Mouse (Mus musculus) heart, embryonic 11.5 days (tissue): ENCODE measurements at regions not wholly inside any gene's neighbourhood (a gene's known extent, or its start where the extent isn't known, plus 50 kb on each side); places are given as distances from the start of the nearest gene placed in this dataset.

ENCODE experiments used
- ATAC-seq: fragments of 200-750 bp; cut with Nextera tagmentation; replicated peaks from 2 replicates; pipeline ENCODE4 v1.8.0; 2017; ENCODE audit warnings: moderate library complexity; ENCODE audit not compliant: insufficient number of reproducible peaks, low FRiP score, low TSS enrichment
- H3K27ac ChIP-seq: fragments of 300-500 bp; sonication (generic); 2 replicates; pipeline ENCODE4 v1.5.1; 2014; ENCODE audit warnings: mild to moderate bottlenecking, low read depth, low read length
- H3K27me3 ChIP-seq: fragments of 300-500 bp; sonication (generic); 2 replicates; pipeline ENCODE4 v1.6.1; 2014; ENCODE audit warnings: mild to moderate bottlenecking, low read length, mixed read lengths; ENCODE audit not compliant: control insufficient read depth, insufficient read depth
- H3K36me3 ChIP-seq: fragments of 300-500 bp; sonication (generic); 2 replicates; pipeline ENCODE4 v1.6.1; 2014; ENCODE audit warnings: mild to moderate bottlenecking, low read length, moderate library complexity, mixed read lengths; ENCODE audit not compliant: control insufficient read depth, insufficient read depth
- H3K4me1 ChIP-seq: fragments of 300-500 bp; sonication (generic); 2 replicates; pipeline ENCODE4 v1.6.1; 2014; ENCODE audit warnings: low read length; ENCODE audit not compliant: control insufficient read depth, insufficient read depth
- H3K4me2 ChIP-seq: fragments of 300-500 bp; sonication (generic); 2 replicates; pipeline ENCODE4 v1.6.1; 2014; ENCODE audit warnings: mild to moderate bottlenecking, moderate library complexity
- H3K4me3 ChIP-seq: fragments of 300-500 bp; sonication (generic); 2 replicates; pipeline ENCODE4 v1.5.1; 2014; ENCODE audit warnings: low read depth, low read length
- H3K9ac ChIP-seq: fragments of 300-500 bp; sonication (generic); 2 replicates; pipeline ENCODE4 v1.6.1; 2014; ENCODE audit warnings: mild to moderate bottlenecking, low read depth, low read length, moderate library complexity
- H3K9me3 ChIP-seq: fragments of 300-500 bp; sonication (generic); replicated peaks from 2 replicates; pipeline ENCODE4 v1.6.1; 2016; ENCODE audit warnings: low read length; ENCODE audit not compliant: control insufficient read depth
- WGBS: fragments of 180-500 bp; shearing (Covaris S2); extraction: QIAGEN DNeasy Blood & Tissue Kit; methylation state at CpG from one replicate; pipeline ENCODE4 v1.1.7; 2014; ENCODE audit not compliant: insufficient replicate concordance; 5-methylcytosine and 5-hydroxymethylcytosine counted together

GRCm38 (mm10) chr6:100040459-100040984 lies 246.8 kb downstream of the Rybp start:
- 7% methylated on average over 7 of the region's 7 CpGs for WGBS
- H3K36me3 ChIP-seq: no peaks in the 10 kb centered on the region
- H3K4me1 ChIP-seq: peaks cover 13% of the 10 kb centered on the region
- no peaks in the 10 kb centered on the region for H3K9me3 ChIP-seq
- H3K27me3 ChIP-seq: peaks cover 80% of the 10 kb centered on the region
- no peak overlapping the region for H3K4me3 ChIP-seq
- H3K27ac ChIP-seq: no peak overlapping the region
- peak; percentile 71 for ATAC-seq
- H3K9ac ChIP-seq: no peak overlapping the region
- peak overlapping the region; percentile 20; the same call in 1 of the 2 replicates for H3K4me2 ChIP-seq

- H3K27me3 ChIP-seq: peaks cover 90% of the 10 kb centered on the region
Measured at GRCm38 (mm10) chr6:100032701-100033100, 254.6 kb downstream of the Rybp start.

GRCm38 (mm10) chr6:100030522-100030921 lies 256.8 kb downstream of the Rybp start:
- no peak overlapping the region for H3K4me2 ChIP-seq
- H3K4me3 ChIP-seq: no peak overlapping the region
- H3K9ac ChIP-seq: no peak overlapping the region
- H3K27ac ChIP-seq: no peak overlapping the region
- H3K36me3 ChIP-seq: no peaks in the 10 kb centered on the region
- no peak for ATAC-seq
- H3K9me3 ChIP-seq: no peaks in the 10 kb centered on the region
- peaks cover 84% of the 10 kb centered on the region for H3K27me3 ChIP-seq
- H3K4me1 ChIP-seq: no peaks in the 10 kb centered on the region
- 42% methylated on average over 2 of the region's 2 CpGs for whole genome bisulfite sequencing

More at GRCm38 (mm10) chr6:100032701-100033100, 254.6 kb downstream of the Rybp start:
- no peaks in the 10 kb centered on the region for H3K36me3 ChIP-seq
- H3K4me1 ChIP-seq: no peaks in the 10 kb centered on the region
- no peak overlapping the region for H3K27ac ChIP-seq
- no peak overlapping the region for H3K9ac ChIP-seq
- H3K4me3 ChIP-seq: no peak overlapping the region
- ATAC-seq: no peak
- 84% methylated on average over 10 of the region's 10 CpGs for WGBS
- H3K4me2 ChIP-seq: no peak overlapping the region
- no peaks in the 10 kb centered on the region for H3K9me3 ChIP-seq

- peaks cover 79% of the 10 kb centered on the region for H3K27me3 ChIP-seq
- WGBS: 62% methylated on average over 9 of the region's 9 CpGs
- H3K9me3 ChIP-seq: no peaks in the 10 kb centered on the region
- H3K9ac ChIP-seq: no peak overlapping the region
- no peak overlapping the region for H3K27ac ChIP-seq
- no peak overlapping the region for H3K4me3 ChIP-seq
- H3K4me1 ChIP-seq: no peaks in the 10 kb centered on the region
- no peaks in the 10 kb centered on the region for H3K36me3 ChIP-seq
- no peak for ATAC-seq
- H3K4me2 ChIP-seq: no peak overlapping the region
Measured at GRCm38 (mm10) chr6:100030010-100030409, 257.3 kb downstream of the Rybp start.

GRCm38 (mm10) chr6:100027524-100027923 lies 259.8 kb downstream of the Rybp start:
- Histone ChIP-seq H3K4me2 (no peak overlapping the region), H3K36me3 (no peaks in the 10 kb centered on the region), H3K9ac (no peak overlapping the region), H3K4me3 (no peak overlapping the region), H3K4me1 (no peaks in the 10 kb centered on the region), H3K27ac (no peak overlapping the region), H3K27me3 (peaks cover 70% of the 10 kb centered on the region), H3K9me3 (no peaks in the 10 kb centered on the region)
- ATAC-seq: no peak
- WGBS: 54% methylated on average over 5 of the region's 5 CpGs

GRCm38 (mm10) chr6:100025531-100025951 lies 261.7 kb downstream of the Rybp start:
- H3K9ac ChIP-seq: no peak overlapping the region
- 60% methylated on average over 5 of the region's 5 CpGs for WGBS

GRCm38 (mm10) chr6:100023434-100024095 lies 263.7 kb downstream of the Rybp start:
- Histone ChIP-seq H3K36me3 (no peaks in the 10 kb centered on the region), H3K27me3 (peaks cover 49% of the 10 kb centered on the region), H3K4me2 (no peak overlapping the region), H3K9ac (no peak overlapping the region), H3K4me1 (no peaks in the 10 kb centered on the region), H3K4me3 (no peak overlapping the region), H3K9me3 (no peaks in the 10 kb centered on the region), H3K27ac (no peak overlapping the region)
- 84% methylated on average over 7 of the region's 7 CpGs for WGBS
- ATAC-seq: no peak

More at GRCm38 (mm10) chr6:100025531-100025951, 261.7 kb downstream of the Rybp start:
- ATAC-seq: no peak
- Histone ChIP-seq H3K36me3 (no peaks in the 10 kb centered on the region), H3K27me3 (peaks cover 68% of the 10 kb centered on the region), H3K4me1 (no peaks in the 10 kb centered on the region), H3K4me2 (no peak overlapping the region), H3K27ac (no peak overlapping the region), H3K4me3 (no peak overlapping the region), H3K9me3 (no peaks in the 10 kb centered on the region)

- 76% methylated on average over 3 of the region's 3 CpGs for WGBS
- ATAC-seq: no peak
- H3K4me3 ChIP-seq: no peak overlapping the region
Measured at GRCm38 (mm10) chr6:100019016-100019415, 268.3 kb downstream of the Rybp start.

GRCm38 (mm10) chr6:100013949-100014348 lies 273.3 kb downstream of the Rybp start:
- ATAC-seq: no peak
- WGBS: 45% methylated on average over 6 of the region's 6 CpGs
- H3K27ac ChIP-seq: no peak overlapping the region

More at GRCm38 (mm10) chr6:100019016-100019415, 268.3 kb downstream of the Rybp start:
- Histone ChIP-seq H3K9ac (no peak overlapping the region), H3K4me1 (peaks cover 3% of the 10 kb centered on the region; the same call in 1 of the 2 replicates), H3K27ac (no peak overlapping the region), H3K27me3 (peaks cover 52% of the 10 kb centered on the region), H3K36me3 (no peaks in the 10 kb centered on the region), H3K4me2 (no peak overlapping the region), H3K9me3 (no peaks in the 10 kb centered on the region)

More at GRCm38 (mm10) chr6:100013949-100014348, 273.3 kb downstream of the Rybp start:
- no peaks in the 10 kb centered on the region for H3K36me3 ChIP-seq
- H3K4me3 ChIP-seq: no peak overlapping the region
- H3K9ac ChIP-seq: no peak overlapping the region
- peaks cover 19% of the 10 kb centered on the region for H3K4me1 ChIP-seq
- no peaks in the 10 kb centered on the region for H3K9me3 ChIP-seq
- peaks cover 33% of the 10 kb centered on the region for H3K27me3 ChIP-seq
- H3K4me2 ChIP-seq: no peak overlapping the region
